Mouse (Mus musculus): ENCODE data around the gene Txnrd2.
A peak's percentile ranks its signal among the peaks of the same experiment; 100 is the strongest.

The Txnrd2 gene

GRCm38 (mm10) chr16:18426215-18426791 is at the start of gene Txnrd2:
Txnrd2 (plus strand) TSS chr16:18426384.
- peak; percentile 72 for DNase-seq (ENCODE audit: inconsistent ontology term)

- no peak for DNase-seq (ENCODE audit: inconsistent ontology term)
Observed at GRCm38 (mm10) chr16:18377203-18377602, 49.0 kb upstream of the Txnrd2 start.

GRCm38 (mm10) chr16:18378489-18378888 is 47.7 kb upstream of the Txnrd2 start:
- no peak for DNase-seq (ENCODE audit: inconsistent ontology term)

- peak; percentile 92 for DNase-seq (ENCODE audit: inconsistent ontology term)
Observed at GRCm38 (mm10) chr16:18379338-18380001, 46.7 kb upstream of the Txnrd2 start.

- DNase-seq (ENCODE audit: inconsistent ontology term) = no peak
Observed at GRCm38 (mm10) chr16:18380495-18381063, 45.6 kb upstream of the Txnrd2 start.

- peak; percentile 77 for DNase-seq (ENCODE audit: inconsistent ontology term)
Observed at GRCm38 (mm10) chr16:18381621-18382258, 44.4 kb upstream of the Txnrd2 start.

- DNase-seq (ENCODE audit: inconsistent ontology term) = no peak
Observed at GRCm38 (mm10) chr16:18383045-18383726, 43.0 kb upstream of the Txnrd2 start.

- peak; percentile 82 for DNase-seq (ENCODE audit: inconsistent ontology term)
Observed at GRCm38 (mm10) chr16:18383756-18384155, 42.4 kb upstream of the Txnrd2 start.

- DNase-seq (ENCODE audit: inconsistent ontology term) = no peak
Observed at GRCm38 (mm10) chr16:18384211-18384610, 42.0 kb upstream of the Txnrd2 start.

- DNase-seq (ENCODE audit: inconsistent ontology term) = no peak
Observed at GRCm38 (mm10) chr16:18384659-18385058, 41.5 kb upstream of the Txnrd2 start.

GRCm38 (mm10) chr16:18385411-18385810 is 40.8 kb upstream of the Txnrd2 start:
- peak; percentile 77 for DNase-seq (ENCODE audit: inconsistent ontology term)

- peak; percentile 99 for DNase-seq (ENCODE audit: inconsistent ontology term)
Observed at GRCm38 (mm10) chr16:18386451-18386850, 39.7 kb upstream of the Txnrd2 start.

- no peak for DNase-seq (ENCODE audit: inconsistent ontology term)
Observed at GRCm38 (mm10) chr16:18386972-18387371, 39.2 kb upstream of the Txnrd2 start.

GRCm38 (mm10) chr16:18387704-18388582 is 38.2 kb upstream of the Txnrd2 start:
- DNase-seq (ENCODE audit: inconsistent ontology term) = peak; percentile 57

GRCm38 (mm10) chr16:18388583-18389435 is 37.4 kb upstream of the Txnrd2 start:
- no peak for DNase-seq (ENCODE audit: inconsistent ontology term)

- no peak for DNase-seq (ENCODE audit: inconsistent ontology term)
Observed at GRCm38 (mm10) chr16:18390399-18390798, 35.8 kb upstream of the Txnrd2 start.

GRCm38 (mm10) chr16:18391127-18391526 is 35.1 kb upstream of the Txnrd2 start:
- no peak for DNase-seq (ENCODE audit: inconsistent ontology term)

GRCm38 (mm10) chr16:18391728-18392127 is 34.5 kb upstream of the Txnrd2 start:
- DNase-seq (ENCODE audit: inconsistent ontology term) = no peak

- DNase-seq (ENCODE audit: inconsistent ontology term) = peak; percentile 92
Observed at GRCm38 (mm10) chr16:18392469-18393426, 33.4 kb upstream of the Txnrd2 start.
